Mouse (Mus musculus): ENCODE results near the gene AI854703.

GRCm38 (mm10) chr6:48678391-48678790 lies 51.8 kb downstream of the AI854703 start:
- TF ChIP-seq POLR2A (IDR thresholded peaks at IDR 0.05; ENCODE audit: borderline replicate concordance, control insufficient read depth, low read depth, low read length) (no peak), CTCF (IDR thresholded peaks at IDR 0.05; ENCODE audit: control insufficient read depth, insufficient read depth, low read length) (no peak)
